Mouse (Mus musculus) adrenal gland, adult 2 months (tissue): ENCODE data around the gene Gm12394. TPM values are rescaled to one million over a fixed set of nuclear protein-coding genes. Genes with fewer than 3 reads are reported as not detected.
"Not testable (repeated sequence)": the region's sequence is repeated elsewhere in the genome, so short reads cannot be mapped to it uniquely, and the experiment has no call there.

ENCODE experiments used
- DNase-seq: peaks from one replicate; pipeline ENCODE4 v3.0.0; 2021
- polyA plus RNA-seq: library from polyadenylated mRNA; depleted of rRNA; stranded (reverse); fragments of >200 nt; gene quantifications from 2 replicates; pipeline ENCODE4 v1.2.3, GENCODE M21; 2012; rRNA removed
- total RNA-seq, 2 experiments: library from RNA; stranded (reverse); gene quantifications; 2 replicates each; pipeline ENCODE4 v1.2.3; 2021

Gene Gm12394
- total and polyA plus RNA-seq, 3 experiments = 0.14 TPM; not detected in 2

GRCm38 (mm10) chr4:42860483-42860882 is 3.9 kb upstream of the Gm12394 start:
- not testable (repeated sequence) for DNase-seq

- DNase-seq = not testable (repeated sequence)
Measured at GRCm38 (mm10) chr4:42853788-42854187, 2.8 kb downstream of the Gm12394 start, which contains the start of gene Fam205a1. Fam205a1 (minus strand) TSS chr4:42853888.

- DNase-seq = not testable (repeated sequence)
Measured at GRCm38 (mm10) chr4:42773893-42774292, 82.7 kb downstream of the Gm12394 start, which contains the start of gene Ccl21a. Ccl21a (minus strand) TSS chr4:42773993.

- not testable (repeated sequence) for DNase-seq
Measured at GRCm38 (mm10) chr4:42756477-42756876, 100.1 kb downstream of the Gm12394 start, which contains the start of gene Ccl19. Ccl19 (minus strand) TSS chr4:42756577.

- DNase-seq = not testable (repeated sequence)
Measured at GRCm38 (mm10) chr4:42735245-42735644, 121.3 kb downstream of the Gm12394 start, which contains the start of gene 4930578G10Rik. 4930578G10Rik (plus strand) TSS chr4:42735545.

Other genes with a start within 250 kb of the Gm12394 start
- gene Gm10591, start 244.6 kb downstream of the Gm12394 start, total RNA-seq = not detected
- gene Gm10591, start 244.6 kb downstream of the Gm12394 start, polyA plus RNA-seq = not detected in 2 replicates
- gene Gm2564, start 227.1 kb downstream of the Gm12394 start, total RNA-seq = 10 to 100 TPM; 14.5 to 24.0 TPM
- 13.6 and 16.2 TPM in 2 replicates for gene Gm2564, start 227.1 kb downstream of the Gm12394 start, polyA plus RNA-seq
- gene Ccl27b, start 201.5 kb downstream of the Gm12394 start, total RNA-seq = not detected
- not detected in 2 replicates for gene Ccl27b, start 201.5 kb downstream of the Gm12394 start, polyA plus RNA-seq
- gene Il11ra2, start 194.9 kb downstream of the Gm12394 start, total RNA-seq = not detected
- gene Il11ra2, start 194.9 kb downstream of the Gm12394 start, polyA plus RNA-seq = 0.34 and 0.61 TPM in 2 replicates
- under 1 TPM in 1 of 2 experiments, not detected in 1; 0.55 TPM for gene 4930578G10Rik, start 121.2 kb downstream of the Gm12394 start, total RNA-seq
- gene 4930578G10Rik, start 121.2 kb downstream of the Gm12394 start, polyA plus RNA-seq = 0.26 TPM in 1 of 2 replicates, not detected in the other
- gene Ccl19, start 100.2 kb downstream of the Gm12394 start, total RNA-seq = 1 to 10 TPM; 1.8 to 6.7 TPM
- 25.5 and 29.5 TPM in 2 replicates for gene Ccl19, start 100.2 kb downstream of the Gm12394 start, polyA plus RNA-seq
- 10 to 100 TPM in 1 of 2 experiments, 1 to 10 TPM in 1; 5.7 to 12.2 TPM for gene Ccl21a, start 82.8 kb downstream of the Gm12394 start, total RNA-seq
- 2.3 and 3.8 TPM in 2 replicates for gene Ccl21a, start 82.8 kb downstream of the Gm12394 start, polyA plus RNA-seq
- not detected for gene Fam205a1, start 2.9 kb downstream of the Gm12394 start, total RNA-seq
- not detected in 2 replicates for gene Fam205a1, start 2.9 kb downstream of the Gm12394 start, polyA plus RNA-seq
- under 1 TPM in 1 of 2 experiments, not detected in 1; 0.17 TPM for gene Fam205c, start 17.5 kb upstream of the Gm12394 start, total RNA-seq
- not detected in 2 replicates for gene Fam205c, start 17.5 kb upstream of the Gm12394 start, polyA plus RNA-seq
- gene Phf24, start 59.9 kb upstream of the Gm12394 start, total RNA-seq = 1 to 10 TPM in 1 of 2 experiments, under 1 TPM in 1; 0.92 to 2.6 TPM
- gene Phf24, start 59.9 kb upstream of the Gm12394 start, polyA plus RNA-seq = 1.8 and 3.1 TPM in 2 replicates
- 10 to 100 TPM; 17.7 to 18.3 TPM for gene Dnajb5, start 93.0 kb upstream of the Gm12394 start, total RNA-seq
- gene Dnajb5, start 93.0 kb upstream of the Gm12394 start, polyA plus RNA-seq = 7.4 TPM in 2 replicates
- gene 1700022I11Rik, start 112.8 kb upstream of the Gm12394 start, total RNA-seq = not detected
- not detected in 2 replicates for gene 1700022I11Rik, start 112.8 kb upstream of the Gm12394 start, polyA plus RNA-seq
- gene Vcp, start 143.7 kb upstream of the Gm12394 start, total RNA-seq = 100 to 1,000 TPM; 305 to 320 TPM
- 671 and 857 TPM in 2 replicates for gene Vcp, start 143.7 kb upstream of the Gm12394 start, polyA plus RNA-seq
- gene Fancg, start 153.7 kb upstream of the Gm12394 start, total RNA-seq = 1 to 10 TPM; 7.7 to 8.9 TPM
- gene Fancg, start 153.7 kb upstream of the Gm12394 start, polyA plus RNA-seq = 10.8 and 13.5 TPM in 2 replicates
- gene Pigo, start 169.0 kb upstream of the Gm12394 start, total RNA-seq = 10 to 100 TPM; 16.5 to 20.2 TPM
- 21.3 and 25.4 TPM in 2 replicates for gene Pigo, start 169.0 kb upstream of the Gm12394 start, polyA plus RNA-seq
- 100 to 1,000 TPM; 227 to 252 TPM for gene Stoml2, start 174.9 kb upstream of the Gm12394 start, total RNA-seq
- gene Stoml2, start 174.9 kb upstream of the Gm12394 start, polyA plus RNA-seq = 192 and 291 TPM in 2 replicates
- gene Fam214b, start 189.4 kb upstream of the Gm12394 start, total RNA-seq = 10 to 100 TPM; 51.5 TPM
- gene Fam214b, start 189.4 kb upstream of the Gm12394 start, polyA plus RNA-seq = 42.1 and 43.5 TPM in 2 replicates
- 10 to 100 TPM; 10.6 to 11.1 TPM for gene Unc13b, start 202.2 kb upstream of the Gm12394 start, total RNA-seq
- gene Unc13b, start 202.2 kb upstream of the Gm12394 start, polyA plus RNA-seq = 6.0 and 8.6 TPM in 2 replicates